Mouse (Mus musculus) CH12.LX (cell line): ENCODE results near the gene Dhx8. TPM values are rescaled to one million over a fixed set of nuclear protein-coding genes. Genes with fewer than 3 reads are reported as not detected.

Experiments used
- DNase-seq: peaks from one replicate; pipeline ENCODE4 v3.0.0-alpha.2; 2013; ENCODE audit errors: extremely low read depth
- H3K27ac ChIP-seq: 2 replicates; pipeline ENCODE4 v1.5.1; 2012; ENCODE audit warnings: low read depth, mild to moderate bottlenecking, control low read depth, moderate library complexity; ENCODE audit not compliant: insufficient read depth
- H3K27me3 ChIP-seq: replicated peaks from 2 replicates; pipeline ENCODE3; 2012; ENCODE audit warnings: inconsistent platforms
- H3K36me3 ChIP-seq, 2 experiments: replicated peaks in 1 of 2; 2 replicates each; pipeline versions ENCODE3 to v1.6.1; 2012; ENCODE audit warnings: inconsistent platforms in 1 of 2, low read length in 1 of 2, mild to moderate bottlenecking in 1 of 2, mixed read lengths in 1 of 2, moderate library complexity in 1 of 2; ENCODE audit not compliant: control insufficient read depth in 1 of 2, insufficient read depth in 1 of 2
- H3K4me1 ChIP-seq, 2 experiments: 2 replicates each; pipeline ENCODE4 v1.6.1; 2012; ENCODE audit warnings: inconsistent platforms in 1 of 2, moderate library complexity in 1 of 2; ENCODE audit not compliant: insufficient read depth in 2 of 2, control insufficient read depth in 1 of 2
- H3K4me2 ChIP-seq: 2 replicates; pipeline ENCODE4 v1.6.1; 2012; ENCODE audit warnings: low read depth, mild to moderate bottlenecking, control low read depth; ENCODE audit not compliant: poor library complexity, insufficient read depth, severe bottlenecking
- H3K4me3 ChIP-seq, 3 experiments: fragments of 150-350 bp in 1 of 3; sonication (generic) in 1 of 3; replicated peaks in 1 of 3; 2 replicates each; pipeline versions ENCODE3 to v1.5.1; 2011 to 2012; ENCODE audit warnings: low read depth in 2 of 3, low read length in 2 of 3, mild to moderate bottlenecking in 2 of 3, moderate library complexity in 2 of 3, control low read depth in 1 of 3, improper control_type of control experiment in 1 of 3, inconsistent platforms in 1 of 3, mixed read lengths in 1 of 3; ENCODE audit not compliant: poor library complexity in 1 of 3
- H3K79me2 ChIP-seq: replicated peaks from 2 replicates; pipeline ENCODE4 v1.6.1; 2012; ENCODE audit warnings: mild to moderate bottlenecking, moderate library complexity; ENCODE audit not compliant: control insufficient read depth, poor library complexity, insufficient read depth, severe bottlenecking; ENCODE audit errors: extremely low read depth
- H3K9ac ChIP-seq: 2 replicates; pipeline ENCODE4 v1.6.1; 2012; ENCODE audit warnings: low read depth, mild to moderate bottlenecking, control low read depth, moderate library complexity; ENCODE audit not compliant: insufficient read depth
- H3K9me3 ChIP-seq: replicated peaks from 2 replicates; pipeline ENCODE3; 2012; ENCODE audit warnings: low read length, inconsistent platforms, mixed read lengths
- BHLHE40 ChIP-seq: IDR thresholded peaks from 2 replicates; pipeline ENCODE4 v1.6.1; 2011; ENCODE audit warnings: mild to moderate bottlenecking, low read depth, low read length, improper control_type of control experiment
- CHD1 ChIP-seq: IDR thresholded peaks from 2 replicates; pipeline ENCODE4 v1.6.1; 2012; ENCODE audit warnings: low read depth, low read length, improper control_type of control experiment, inconsistent platforms
- CHD2 ChIP-seq: IDR thresholded peaks from 2 replicates; pipeline ENCODE4 v1.6.1; 2011; ENCODE audit warnings: low read length, improper control_type of control experiment
- CTCF ChIP-seq, 2 experiments: IDR thresholded peaks in 1 of 2; conservative IDR thresholded peaks in 1 of 2; 2 replicates each; pipeline ENCODE4 v1.5.1; 2011 to 2012; ENCODE audit warnings: low read depth in 2 of 2, low read length in 2 of 2, improper control_type of control experiment in 1 of 2, inconsistent platforms in 1 of 2, mild to moderate bottlenecking in 1 of 2, moderate library complexity in 1 of 2
- E2F4 ChIP-seq: IDR thresholded peaks from 2 replicates; pipeline ENCODE4 v1.6.1; 2011; ENCODE audit warnings: low read depth, low read length, improper control_type of control experiment; ENCODE audit not compliant: insufficient replicate concordance
- ELF1 ChIP-seq: IDR thresholded peaks from 2 replicates; pipeline ENCODE4 v1.6.1; 2014; ENCODE audit warnings: low read depth, mild to moderate bottlenecking, inconsistent platforms, low read length, improper control_type of control experiment
- EP300 ChIP-seq: IDR thresholded peaks from 2 replicates; pipeline ENCODE4 v1.6.1; 2011; ENCODE audit warnings: low read length, improper control_type of control experiment
- JUN ChIP-seq: IDR thresholded peaks from 2 replicates; pipeline ENCODE4 v1.6.1; 2011; ENCODE audit warnings: low read depth, mild to moderate bottlenecking, low read length, improper control_type of control experiment, moderate library complexity; ENCODE audit not compliant: insufficient read depth
- MAX ChIP-seq: IDR thresholded peaks from 2 replicates; pipeline ENCODE4 v1.6.1; 2011; ENCODE audit warnings: low read length, improper control_type of control experiment
- MEF2A ChIP-seq: IDR thresholded peaks from 2 replicates; pipeline ENCODE4 v1.6.1; 2014; ENCODE audit warnings: low read depth, mild to moderate bottlenecking, inconsistent platforms, low read length, improper control_type of control experiment, borderline replicate concordance
- MXI1 ChIP-seq: IDR thresholded peaks from 2 replicates; pipeline ENCODE4 v1.6.1; 2011; ENCODE audit warnings: mild to moderate bottlenecking, low read depth, low read length, improper control_type of control experiment
- NELFE ChIP-seq: IDR thresholded peaks from 2 replicates; pipeline ENCODE4 v1.6.1; 2011; ENCODE audit warnings: low read depth, low read length, improper control_type of control experiment
- NRF1 ChIP-seq: IDR thresholded peaks from 2 replicates; pipeline ENCODE4 v1.6.1; 2014; ENCODE audit warnings: low read depth, mild to moderate bottlenecking, inconsistent platforms, low read length, improper control_type of control experiment, moderate library complexity
- RAD21 ChIP-seq: IDR thresholded peaks from 2 replicates; pipeline ENCODE4 v1.6.1; 2011; ENCODE audit warnings: low read depth, mild to moderate bottlenecking, low read length, improper control_type of control experiment, moderate library complexity
- RCOR1 ChIP-seq: conservative IDR thresholded peaks from 2 replicates; pipeline ENCODE4 v1.6.1; 2012; ENCODE audit warnings: low read depth, mild to moderate bottlenecking, inconsistent platforms, low read length, improper control_type of control experiment
- TBP ChIP-seq: conservative IDR thresholded peaks from 2 replicates; pipeline ENCODE4 v1.6.1; 2011; ENCODE audit warnings: low read depth, low read length, improper control_type of control experiment
- UBTF ChIP-seq: IDR thresholded peaks from 2 replicates; pipeline ENCODE4 v1.6.1; 2012; ENCODE audit warnings: low read depth, mild to moderate bottlenecking, inconsistent platforms, low read length, improper control_type of control experiment, moderate library complexity
- ZKSCAN1 ChIP-seq: IDR thresholded peaks from 2 replicates; pipeline ENCODE4 v1.6.1; 2012; ENCODE audit warnings: low read depth, inconsistent platforms, low read length, improper control_type of control experiment, borderline replicate concordance
- dilution Hi-C: fragments of 300-500 bp; cut with MboI; formaldehyde crosslinking; loops from 2 replicates; pipeline ENCODE4 v1.14.3; 2020; ENCODE audit warnings: low sequenced_read_pairs; ENCODE audit not compliant: extremely low pct_unique_long_range_greater_than_20kb, extremely low pct_ligation_motif_present
- in situ Hi-C: fragments of 300-500 bp; cut with MboI; formaldehyde crosslinking; loops from 3 replicates; pipeline ENCODE4 v1.14.3; 2019; ENCODE audit warnings: low sequenced_read_pairs, low pct_ligation_motif_present, low pct_unique_long_range_greater_than_20kb, mixed read lengths
- polyA plus RNA-seq: library from polyadenylated mRNA; unstranded; fragments of >175 nt; gene quantifications from 2 replicates; pipeline ENCODE4 v1.2.1, GENCODE M21; 2012; ENCODE audit warnings: low read depth; ENCODE audit not compliant: insufficient read length
- total RNA-seq, 2 experiments: library from RNA; depleted of rRNA; stranded (reverse); fragments of 300-350 nt in 1 of 2; fragments of >200 nt in 1 of 2; gene quantifications; 2 replicates each; pipeline ENCODE4 v1.2.3; 2012 to 2014

Dhx8 gene
- total and polyA plus RNA-seq, 3 experiments, result 24.3 to 61.7 (median 33.4) TPM

- dilution Hi-C loops, result no loop called here
- in situ Hi-C loops, result no loop called here
- Histone ChIP-seq H3K4me2 (no peak overlapping the region), H3K4me1 (peaks cover 4% of the 10 kb centered on the region in 2 experiments; a peak in 3 of 4 replicates), H3K36me3 (no peaks in the 10 kb centered on the region), H3K4me3 (no peak overlapping the region), H3K9me3 (no peaks in the 10 kb centered on the region), H3K79me2 (no peaks in the 10 kb centered on the region), H3K27ac (no peak overlapping the region), H3K27me3 (peaks cover 23% of the 10 kb centered on the region), H3K9ac (no peak overlapping the region)
- DNase-seq, result no peak
- TF ChIP-seq NRF1 (no peak), NELFE (no peak), RAD21 (no peak), MXI1 (no peak), CTCF (conservative IDR thresholded peaks at IDR 0.05 in 1 of 2, IDR thresholded peaks at IDR 0.05 in 1 of 2; ENCODE audit: low read depth in 2 of 2, low read length in 2 of 2) (no peak), ELF1 (no peak), RCOR1 (no peak), EP300 (no peak), ZKSCAN1 (no peak), UBTF (no peak), JUN (no peak), MAX (no peak), MEF2A (no peak), E2F4 (no peak), BHLHE40 (no peak), CHD1 (no peak), CHD2 (no peak)
These were observed 14.4 kb upstream of the Dhx8 start for GRCm38 (mm10) chr11:101718324-101718723.

GRCm38 (mm10) chr11:101719986-101720520, 12.7 kb upstream of the Dhx8 start:
- TF ChIP-seq TBP (no peak), ELF1 (no peak), MAX (peak; percentile 72), BHLHE40 (peak; percentile 62), ZKSCAN1 (no peak), MXI1 (0 out of 2 replicates have a peak, but pooled peaks have one; percentile 60)
- in situ Hi-C loops (no loop called here), dilution Hi-C loops (no loop called here)

More at GRCm38 (mm10) chr11:101719986-101720520, 12.7 kb upstream of the Dhx8 start:
- Histone ChIP-seq H3K4me2 (peak overlapping the region; percentile 18; the same call in 1 of the 2 replicates), H3K4me3 (no peak overlapping the region), H3K4me1 (peaks cover 4% of the 10 kb centered on the region in 2 experiments; a peak in 3 of 4 replicates), H3K9ac (no peak overlapping the region), H3K9me3 (no peaks in the 10 kb centered on the region), H3K36me3 (no peaks in the 10 kb centered on the region), H3K27ac (no peak overlapping the region), H3K27me3 (peaks cover 19% of the 10 kb centered on the region), H3K79me2 (no peaks in the 10 kb centered on the region)
- no peak for DNase-seq
